Mouse (Mus musculus): Measurements from ENCODE around the gene Galnt18.

GRCm38 (mm10) chr7:111636503-111636902 lies 143.3 kb downstream of the Galnt18 start:
- TF ChIP-seq MAFK (IDR thresholded peaks at IDR 0.05; ENCODE audit: insufficient read depth, low read depth, low read length) (no peak), CHD2 (IDR thresholded peaks at IDR 0.05; ENCODE audit: low read depth, low read length) (no peak)

Measured in ES-E14 (cell line).